Mouse (Mus musculus): ENCODE results near the gene Tmem138.
A peak's percentile ranks its signal among the peaks of the same experiment; 100 is the strongest.
"Not testable (repeated sequence)": the region's sequence is repeated elsewhere in the genome, so short reads cannot be mapped to it uniquely, and the experiment has no call there.

Tmem138 gene

DNA sequence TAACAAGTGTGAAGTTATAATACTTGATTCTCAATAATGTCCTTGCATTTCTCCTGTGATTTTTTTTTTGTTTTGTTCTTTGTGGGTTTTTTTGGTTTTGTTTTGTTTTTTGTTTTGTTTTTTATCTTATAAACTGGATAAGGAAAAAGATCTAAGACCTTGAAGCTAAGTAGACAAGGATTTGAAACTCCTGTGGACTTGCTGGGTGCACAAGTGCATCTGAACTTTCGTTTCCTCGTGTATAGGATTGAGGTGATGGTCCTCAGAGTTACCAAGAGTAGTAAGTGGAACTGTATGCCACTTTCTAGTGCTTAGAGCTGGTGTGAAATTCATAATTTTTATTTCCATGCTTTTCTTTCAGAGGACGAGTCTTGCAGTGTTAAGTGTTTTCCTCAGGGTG, 2.9 kb upstream of the Tmem138 start:
- DNase-seq (ENCODE audit: low read depth, low spot score): no peak

- no peak for DNase-seq (ENCODE audit: low read depth, low spot score)
Measured at GRCm38 (mm10) chr19:10569627-10570026, 7.5 kb downstream of the Tmem138 start.

DNA sequence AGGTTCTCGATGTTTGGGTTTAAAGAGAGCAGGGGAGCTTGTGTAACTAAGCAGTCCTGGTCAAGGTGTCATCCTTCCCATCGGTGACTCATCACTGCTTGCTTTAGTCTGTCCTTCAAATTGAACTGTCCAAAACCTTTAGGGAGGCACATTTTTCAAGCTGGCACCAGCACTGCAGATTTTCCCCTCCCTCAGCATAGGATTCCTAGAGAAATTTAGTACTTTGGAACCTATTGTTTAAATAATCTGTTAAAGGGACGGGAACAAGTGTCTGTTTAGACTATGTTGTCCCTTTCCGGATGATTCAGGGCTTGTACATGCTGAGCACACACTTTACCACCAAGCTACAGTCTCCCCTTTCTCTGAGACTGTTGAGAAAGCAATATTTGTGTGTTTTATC, 11.9 kb downstream of the Tmem138 start:
- DNase-seq (ENCODE audit: low read depth, low spot score): no peak

GRCm38 (mm10) chr19:10564278-10564677, 12.9 kb downstream of the Tmem138 start:
- no peak for DNase-seq (ENCODE audit: low read depth, low spot score)

GRCm38 (mm10) chr19:10562351-10562750, 14.8 kb downstream of the Tmem138 start:
- no peak for DNase-seq (ENCODE audit: low read depth, low spot score)

- peak; percentile 40 for DNase-seq (ENCODE audit: low read depth, low spot score)
Measured at GRCm38 (mm10) chr19:10561558-10562314, 15.4 kb downstream of the Tmem138 start.

DNA sequence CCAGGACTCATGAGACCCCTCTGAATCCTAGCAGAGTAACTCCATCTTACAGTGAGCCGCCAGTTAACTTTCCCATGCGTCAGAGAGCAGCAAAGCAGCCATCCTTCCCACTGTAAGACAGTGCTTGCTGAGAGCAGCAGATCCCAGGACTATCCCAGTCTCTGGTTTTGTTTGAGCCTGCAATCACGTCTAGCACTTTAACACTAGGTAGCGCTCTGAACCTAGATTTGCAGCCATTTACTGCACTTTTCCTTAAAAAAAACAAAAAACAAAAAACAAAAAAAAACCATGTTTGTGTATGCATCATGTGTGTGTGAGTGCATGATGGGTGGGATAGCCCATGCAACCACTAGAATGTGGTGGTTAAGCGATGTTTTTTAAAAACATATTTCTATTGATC, 17.1 kb downstream of the Tmem138 start:
- no peak for DNase-seq (ENCODE audit: low read depth, low spot score)

- not testable (repeated sequence) for DNase-seq (ENCODE audit: low read depth, low spot score)
Measured at GRCm38 (mm10) chr19:10557837-10558375, 19.3 kb downstream of the Tmem138 start.

GRCm38 (mm10) chr19:10557430-10557829, 19.7 kb downstream of the Tmem138 start:
- DNase-seq (ENCODE audit: low read depth, low spot score): no peak

DNA sequence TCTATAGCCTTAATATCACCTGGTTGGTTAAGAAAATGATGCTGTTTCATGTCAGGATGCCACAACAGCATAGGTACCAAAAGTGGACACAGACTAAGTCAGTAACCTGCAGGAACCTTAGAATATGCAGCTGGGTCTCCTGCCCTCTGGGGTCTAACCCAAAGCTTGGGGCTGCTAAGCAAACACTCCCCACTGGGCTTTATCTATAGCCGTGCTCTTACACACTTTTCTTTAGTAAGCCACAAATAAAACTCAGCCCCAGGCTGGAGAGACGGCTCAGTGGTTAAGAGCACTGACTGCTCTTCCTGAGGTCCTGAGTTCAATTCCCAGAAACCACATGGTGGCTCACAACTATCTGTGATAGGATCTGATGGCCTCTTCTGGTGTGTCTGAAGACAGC, 20.2 kb downstream of the Tmem138 start:
- DNase-seq (ENCODE audit: low read depth, low spot score): no peak

DNA sequence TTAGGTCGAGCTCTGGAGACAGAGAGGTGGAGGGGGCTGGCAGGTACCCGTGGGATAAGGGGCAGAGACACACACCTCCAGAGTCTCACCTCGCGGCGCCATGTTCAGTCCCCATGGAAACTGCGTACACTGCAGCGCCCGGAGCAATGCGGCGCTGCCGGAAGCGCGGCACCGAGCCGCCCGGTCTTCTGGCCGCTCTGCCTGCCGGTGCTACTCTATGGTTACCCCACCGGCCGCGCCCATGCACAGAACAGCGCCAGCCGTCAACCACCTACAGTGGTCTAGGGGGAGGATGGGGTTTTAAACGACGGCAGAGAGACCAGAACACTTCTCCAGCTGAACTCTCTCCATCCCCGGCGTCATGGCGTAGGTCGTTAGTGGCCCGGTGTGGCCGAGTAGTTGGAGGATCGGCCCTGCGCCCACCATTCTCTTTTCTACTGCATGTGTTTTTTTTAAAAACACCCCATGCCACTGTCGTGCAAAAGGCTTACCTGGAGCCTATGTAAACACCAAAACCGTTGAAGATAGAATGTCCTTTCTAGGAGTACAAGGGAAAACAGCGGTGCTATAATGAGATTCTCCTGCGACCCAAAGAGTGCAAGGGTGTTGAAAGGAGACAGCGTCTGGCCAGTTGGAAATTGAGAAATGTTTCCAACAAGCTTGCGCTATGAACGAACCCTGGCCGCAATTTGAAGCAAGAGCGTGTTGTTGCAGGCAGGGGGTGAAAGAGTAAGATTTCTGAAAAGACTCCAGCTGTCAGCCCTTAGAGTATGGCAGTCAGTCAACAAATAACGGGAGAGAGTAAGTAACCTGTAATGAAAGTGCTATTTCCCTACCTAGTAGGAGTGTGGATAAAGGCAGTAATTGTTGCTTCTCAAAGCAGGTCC, 21.3 kb downstream of the Tmem138 start, which contains the start of gene Tmem216:
TSS of gene Tmem216 (minus strand) at position 615 of the 887 bp plus-strand sequence.
- DNase-seq (ENCODE audit: low read depth, low spot score): peak; percentile 75

DNA sequence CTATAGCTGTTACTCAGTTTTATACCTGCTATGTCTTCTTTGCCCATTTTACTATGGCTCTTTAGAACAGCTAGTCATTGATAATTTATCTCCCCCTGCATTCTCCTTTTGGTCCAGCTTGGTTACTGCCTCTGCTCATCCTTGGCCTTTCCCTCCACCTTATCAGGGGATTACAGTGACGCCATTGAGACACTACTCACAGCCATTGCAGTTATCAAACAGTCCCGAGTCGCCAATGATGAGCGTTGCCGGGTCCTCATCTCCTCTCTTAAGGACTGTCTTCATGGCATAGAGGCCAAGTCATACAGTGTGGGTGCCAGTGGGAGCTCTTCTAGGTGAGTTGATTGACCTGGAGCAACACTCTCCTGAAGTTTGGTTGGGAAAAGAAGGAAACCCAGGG, 37.7 kb downstream of the Tmem138 start:
- no peak for DNase-seq (ENCODE audit: low read depth, low spot score)

GRCm38 (mm10) chr19:10530082-10530481, 47.1 kb downstream of the Tmem138 start:
- no peak for DNase-seq (ENCODE audit: low read depth, low spot score)

DNA sequence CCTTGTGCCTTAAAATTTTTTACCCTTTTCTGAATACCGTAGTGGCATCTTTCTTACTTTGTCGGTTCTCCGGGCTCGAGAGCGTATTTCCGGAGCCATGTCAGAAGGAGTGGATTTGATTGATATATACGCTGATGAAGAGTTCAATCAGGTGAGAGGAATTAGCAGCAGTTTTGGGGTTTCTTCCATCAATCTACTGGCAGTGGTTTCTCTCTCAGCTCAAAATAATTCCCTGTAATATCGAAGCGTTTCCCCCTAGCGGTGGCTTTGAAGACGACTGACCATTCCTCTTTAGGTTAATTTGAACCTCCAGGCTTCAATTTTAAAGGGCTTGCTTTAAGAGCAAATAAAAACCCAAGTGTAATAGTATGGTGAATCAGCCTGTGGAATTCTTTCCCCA, 51.3 kb downstream of the Tmem138 start, which contains the start of gene Sdhaf2:
TSS of gene Sdhaf2 (minus strand) at position 233 of the 400 bp plus-strand sequence.
- DNase-seq (ENCODE audit: low read depth, low spot score): peak; percentile 61

DNA sequence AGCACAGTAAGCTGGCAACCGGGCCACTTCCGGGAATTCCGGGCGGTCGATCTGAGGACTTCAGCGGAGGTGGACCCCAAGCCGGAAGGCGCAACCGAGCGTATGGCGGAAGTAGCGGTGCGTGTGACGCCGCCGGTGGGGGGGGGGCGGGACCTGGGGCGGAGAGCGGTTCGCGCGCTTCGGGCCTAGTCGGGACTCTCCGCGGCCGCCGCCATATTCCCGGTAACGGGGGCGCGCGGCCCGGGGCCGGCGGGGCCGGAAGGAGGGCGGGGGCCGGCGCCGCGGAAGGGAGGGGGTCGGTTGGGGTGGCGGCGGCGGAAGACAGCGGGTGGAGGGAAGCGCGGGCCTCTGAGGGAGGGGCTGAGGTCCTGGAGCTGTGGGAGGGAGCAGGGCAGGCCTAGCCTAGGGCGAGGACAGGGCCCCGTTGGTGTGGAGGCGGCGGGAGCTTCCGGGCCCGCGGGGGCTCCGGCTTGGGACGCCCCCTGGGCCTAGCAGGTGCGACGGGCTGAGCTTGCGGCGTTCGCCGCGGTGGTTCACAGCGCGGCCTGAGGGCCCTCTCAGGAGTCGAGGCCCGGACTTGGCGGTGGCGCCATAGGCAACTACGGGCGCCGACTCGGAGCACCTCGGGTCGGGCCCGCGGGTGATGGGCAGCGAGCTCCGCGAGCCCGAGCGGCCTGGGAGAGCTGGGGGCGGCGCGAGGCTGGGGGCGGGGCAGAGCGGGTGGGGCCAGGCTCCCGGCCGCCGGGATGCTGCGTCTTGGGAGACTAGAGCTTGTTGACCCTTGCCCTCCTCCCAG, 51.9 kb downstream of the Tmem138 start, which contains the start of gene Cpsf7:
TSS of gene Cpsf7 (plus strand) at position 161 of the 796 bp plus-strand sequence.
- peak; percentile 95 for DNase-seq (ENCODE audit: low read depth, low spot score)

GRCm38 (mm10) chr19:10524784-10525105, 52.4 kb downstream of the Tmem138 start:
- DNase-seq (ENCODE audit: low read depth, low spot score): no peak

DNA sequence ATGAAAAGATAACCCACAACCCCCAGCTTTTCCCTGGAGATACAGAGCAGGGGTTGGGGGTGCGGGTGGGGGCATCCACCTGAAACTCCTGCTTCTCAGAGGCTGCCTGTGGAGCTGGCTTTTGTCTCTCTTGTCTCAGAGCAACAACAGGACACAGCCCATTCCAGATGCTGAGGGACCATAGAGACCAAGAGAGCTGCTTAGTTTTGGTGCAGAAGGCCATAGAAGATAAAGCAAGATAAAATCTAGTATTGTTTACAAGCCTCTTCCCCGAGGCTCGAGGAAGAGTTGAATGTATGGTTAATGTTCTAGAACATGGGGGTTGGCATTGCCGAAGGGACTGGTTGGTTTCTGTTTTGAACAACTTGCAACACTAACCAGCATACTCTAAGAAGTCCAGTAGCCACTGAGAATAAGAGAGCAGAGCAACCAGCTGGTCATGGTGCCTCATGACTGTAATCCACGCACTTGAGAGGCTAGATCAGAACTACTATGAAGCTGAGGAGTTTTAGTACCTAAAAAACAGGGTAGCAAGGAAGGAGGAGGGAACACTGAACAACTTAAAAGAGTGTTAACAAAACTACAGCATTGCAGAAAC, 53.6 kb downstream of the Tmem138 start:
- no peak for DNase-seq (ENCODE audit: low read depth, low spot score)

DNA sequence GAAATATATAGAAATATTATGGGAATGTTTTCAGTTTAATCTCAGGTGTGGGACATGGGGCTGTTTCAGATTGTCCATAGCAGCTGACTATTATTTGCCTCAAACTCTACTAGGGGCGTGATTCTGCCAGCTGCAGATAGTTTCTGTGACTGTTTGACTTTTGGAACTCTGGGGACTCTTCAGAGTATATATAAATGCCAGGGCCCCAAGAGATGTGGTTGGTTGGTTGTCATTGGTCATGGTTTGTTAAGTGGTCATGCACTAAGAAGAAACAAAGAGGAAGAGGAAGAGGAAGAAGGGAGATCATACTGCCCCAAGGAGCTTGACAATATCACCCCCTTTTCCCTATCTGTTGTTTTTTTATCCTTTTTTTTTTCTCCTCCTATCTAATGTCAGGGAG, 55.2 kb downstream of the Tmem138 start:
- no peak for DNase-seq (ENCODE audit: low read depth, low spot score)
